Mouse (Mus musculus) liver, adult 2 months (tissue): ENCODE results near the gene Chrm2. TPM values are rescaled to one million over a fixed set of nuclear protein-coding genes. Genes with fewer than 3 reads are reported as not detected.

Experiments
- DNase-seq: peaks from one replicate; pipeline ENCODE4 v3.0.0-alpha.2; 2011; ENCODE audit warnings: low read depth, low spot score; ENCODE audit errors: extremely low read depth
- H3K27ac ChIP-seq: fragments of 200-500 bp; replicated peaks from 2 replicates; pipeline ENCODE4 v1.5.1; 2012; ENCODE audit warnings: low read depth, mild to moderate bottlenecking, control low read depth, inconsistent platforms, low read length; ENCODE audit not compliant: insufficient read depth
- H3K27me3 ChIP-seq: fragments of 200-500 bp; 2 replicates; pipeline ENCODE4 v1.6.1; 2012; ENCODE audit warnings: mild to moderate bottlenecking, moderate library complexity, low read length, inconsistent platforms; ENCODE audit not compliant: control insufficient read depth, insufficient read depth
- H3K36me3 ChIP-seq: fragments of 200-500 bp; 2 replicates; pipeline ENCODE4 v1.6.1; 2012; ENCODE audit warnings: low read length, inconsistent platforms; ENCODE audit not compliant: control insufficient read depth, insufficient read depth
- H3K4me1 ChIP-seq: fragments of 200-500 bp; 2 replicates; pipeline ENCODE4 v1.6.1; 2011; ENCODE audit warnings: low read length; ENCODE audit not compliant: control insufficient read depth, insufficient read depth
- H3K4me3 ChIP-seq: fragments of 200-500 bp; 2 replicates; pipeline ENCODE4 v1.5.1; 2011; ENCODE audit warnings: low read depth, mild to moderate bottlenecking, control low read depth, low read length, moderate library complexity; ENCODE audit not compliant: insufficient read depth
- H3K79me2 ChIP-seq: fragments of 200-500 bp; 2 replicates; pipeline ENCODE4 v1.6.1; 2012; ENCODE audit warnings: inconsistent platforms, mild to moderate bottlenecking, low read length, moderate library complexity; ENCODE audit not compliant: control insufficient read depth, insufficient read depth
- H3K9ac ChIP-seq: fragments of 200-500 bp; 2 replicates; pipeline ENCODE4 v1.6.1; 2012; ENCODE audit warnings: low read depth, mild to moderate bottlenecking, control low read depth, inconsistent platforms, low read length
- CTCF ChIP-seq: fragments of 200-500 bp; IDR thresholded peaks from 2 replicates; pipeline ENCODE4 v1.5.1; 2011; ENCODE audit warnings: low read depth, low read length, control low read depth
- POLR2A ChIP-seq: fragments of 200-500 bp; IDR thresholded peaks from 2 replicates; pipeline ENCODE4 v1.6.1; 2011; ENCODE audit warnings: low read length, control low read depth; ENCODE audit not compliant: insufficient read depth; ENCODE audit errors: extremely low read depth
- WGBS: fragments of 180-500 bp; shearing (Covaris S2); methylation state at CpG from one replicate; pipeline ENCODE4 v1.1.7; 2018; 5-methylcytosine and 5-hydroxymethylcytosine counted together
- polyA plus RNA-seq: library from polyadenylated mRNA; depleted of rRNA; stranded (reverse); fragments of >200 nt; gene quantifications from 2 replicates; pipeline ENCODE4 v1.2.3, GENCODE M21; 2012
- total RNA-seq: library from RNA; depleted of rRNA; stranded (reverse); fragments of >200 nt; gene quantifications from 2 replicates; pipeline ENCODE4 v1.2.3, GENCODE M21; 2014

Gene Chrm2
- total and polyA plus RNA-seq, 2 experiments = under 0.01 to 0.01 TPM

DNA sequence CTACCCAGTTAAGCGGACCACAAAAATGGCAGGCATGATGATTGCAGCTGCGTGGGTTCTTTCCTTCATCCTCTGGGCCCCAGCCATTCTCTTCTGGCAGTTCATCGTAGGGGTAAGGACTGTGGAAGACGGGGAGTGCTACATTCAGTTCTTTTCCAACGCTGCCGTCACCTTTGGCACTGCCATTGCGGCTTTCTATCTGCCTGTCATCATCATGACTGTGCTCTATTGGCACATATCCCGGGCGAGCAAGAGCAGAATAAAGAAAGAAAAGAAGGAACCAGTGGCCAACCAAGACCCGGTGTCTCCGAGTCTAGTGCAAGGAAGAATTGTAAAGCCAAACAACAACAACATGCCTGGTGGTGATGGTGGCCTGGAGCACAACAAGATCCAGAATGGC is 135.7 kb downstream of the Chrm2 start:
- TF ChIP-seq POLR2A (no peak), CTCF (no peak)
- H3K4me3 ChIP-seq = no peak overlapping the region
- no peak overlapping the region for H3K27ac ChIP-seq
- 0 out of 2 replicates have a peak, but pooled peaks cover 2% of the 10 kb centered on the region for H3K27me3 ChIP-seq
- WGBS = 92% methylated on average over 11 of the region's 11 CpGs
- DNase-seq = no peak
- H3K36me3 ChIP-seq = no peaks in the 10 kb centered on the region
- H3K79me2 ChIP-seq = no peaks in the 10 kb centered on the region
- H3K4me1 ChIP-seq = no peaks in the 10 kb centered on the region
- H3K9ac ChIP-seq = no peak overlapping the region

- no peak for TF ChIP-seq CTCF
- TF ChIP-seq POLR2A = no peak
- WGBS = 73% methylated on average over 4 of the region's 4 CpGs
- Histone ChIP-seq H3K27ac (no peak overlapping the region), H3K79me2 (no peaks in the 10 kb centered on the region), H3K27me3 (0 out of 2 replicates have a peak, but pooled peaks cover 2% of the 10 kb centered on the region), H3K4me3 (no peak overlapping the region), H3K9ac (no peak overlapping the region), H3K36me3 (no peaks in the 10 kb centered on the region), H3K4me1 (no peaks in the 10 kb centered on the region)
- DNase-seq = no peak
These were observed 140.6 kb downstream of the Chrm2 start for GRCm38 (mm10) chr6:36528509-36528908.

DNA sequence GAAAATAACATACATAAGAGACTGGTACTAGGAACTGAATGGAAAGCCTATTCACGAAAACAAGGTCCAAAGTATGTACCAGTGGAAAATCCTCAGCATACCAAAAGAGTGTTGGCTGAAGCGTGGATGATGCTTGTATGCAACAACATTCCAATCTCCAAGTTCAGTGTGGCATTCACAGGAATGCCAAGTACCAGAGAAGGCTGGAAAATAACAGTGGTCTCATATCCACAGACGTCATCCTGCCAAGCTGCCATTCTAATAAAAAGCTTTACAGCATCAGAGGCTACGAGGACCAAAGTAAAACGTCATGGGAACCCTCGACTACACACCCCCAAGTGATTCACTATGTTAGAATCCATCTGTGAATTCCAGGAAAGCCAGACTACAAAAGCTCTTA is 153.4 kb downstream of the Chrm2 start:
- TF ChIP-seq CTCF = no peak
- no peak for TF ChIP-seq POLR2A
- Histone ChIP-seq H3K27ac (no peak overlapping the region), H3K4me1 (no peaks in the 10 kb centered on the region), H3K9ac (no peak overlapping the region), H3K79me2 (no peaks in the 10 kb centered on the region), H3K4me3 (no peak overlapping the region), H3K27me3 (no peaks in the 10 kb centered on the region), H3K36me3 (no peaks in the 10 kb centered on the region)
- no peak for DNase-seq
- WGBS = 73% methylated on average over 6 of the region's 6 CpGs

DNA sequence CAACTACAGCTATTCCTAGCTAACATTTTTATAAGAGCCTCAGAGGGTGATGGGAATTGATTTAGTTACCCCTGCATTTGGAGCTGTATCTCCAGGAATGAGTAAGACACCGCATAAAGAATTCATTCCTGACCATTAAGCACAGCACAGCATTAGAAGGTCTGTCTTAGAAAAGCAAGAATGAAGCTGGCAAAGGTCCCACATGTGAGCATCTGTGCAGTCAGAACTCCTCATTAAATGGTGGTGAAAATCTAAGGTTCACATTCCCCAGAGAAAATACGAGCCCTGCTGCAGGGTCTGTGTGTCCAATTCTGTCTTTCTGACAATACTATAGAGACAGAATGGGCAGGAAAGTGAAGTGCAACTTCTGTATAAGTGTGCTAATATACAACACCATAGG is 179.0 kb downstream of the Chrm2 start:
- H3K36me3 ChIP-seq = no peaks in the 10 kb centered on the region
- H3K9ac ChIP-seq = no peak overlapping the region
- H3K27me3 ChIP-seq = no peaks in the 10 kb centered on the region
- no peak for TF ChIP-seq POLR2A
- no peak for TF ChIP-seq CTCF
- no peaks in the 10 kb centered on the region for H3K79me2 ChIP-seq
- no peak overlapping the region for H3K27ac ChIP-seq
- WGBS = 84% methylated on average over 2 of the region's 2 CpGs
- DNase-seq = no peak
- H3K4me3 ChIP-seq = no peak overlapping the region
- no peaks in the 10 kb centered on the region for H3K4me1 ChIP-seq
